Mouse (Mus musculus) retina, adult 2 months (tissue): ENCODE data around the gene Pced1b.

Experiments used
- DNase-seq: peaks from one replicate; pipeline ENCODE4 v3.0.0-alpha.2; 2012; ENCODE audit warnings: low read depth, low spot score

The Pced1b gene

DNA sequence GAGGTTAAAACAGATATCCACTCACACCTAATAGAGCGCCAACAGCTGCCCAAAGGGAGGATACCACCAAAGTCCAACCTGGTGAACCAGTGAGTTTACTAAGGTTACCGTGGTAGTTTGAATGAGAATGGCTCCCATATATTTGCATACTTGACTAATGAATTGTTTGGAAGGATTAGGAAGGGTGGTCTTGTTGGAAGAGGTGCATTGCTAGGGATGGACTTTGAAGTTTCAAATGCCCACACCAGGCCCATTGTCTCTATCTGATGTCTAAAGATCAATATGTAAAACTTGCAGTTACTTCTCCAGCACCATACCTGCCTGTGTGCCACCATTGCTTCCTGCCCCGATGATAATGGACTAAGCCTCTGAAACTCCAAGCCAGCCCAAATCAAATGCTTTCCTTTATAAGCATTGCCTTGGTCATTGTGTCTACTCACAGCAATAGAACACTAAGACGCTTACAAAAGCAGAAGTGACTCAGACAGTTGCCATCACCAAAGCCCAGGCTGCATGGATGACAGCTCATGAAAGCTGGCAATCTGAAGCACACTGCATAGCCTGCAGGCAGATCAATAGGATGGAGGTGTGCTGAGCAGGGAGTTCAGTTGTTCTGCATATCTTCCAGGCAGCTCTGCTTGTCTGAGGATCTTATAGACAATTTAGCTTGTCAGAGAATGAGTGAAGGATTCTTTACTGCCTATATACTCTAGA lies 149.8 kb downstream of the Pced1b start:
- DNase-seq, result no peak

DNA sequence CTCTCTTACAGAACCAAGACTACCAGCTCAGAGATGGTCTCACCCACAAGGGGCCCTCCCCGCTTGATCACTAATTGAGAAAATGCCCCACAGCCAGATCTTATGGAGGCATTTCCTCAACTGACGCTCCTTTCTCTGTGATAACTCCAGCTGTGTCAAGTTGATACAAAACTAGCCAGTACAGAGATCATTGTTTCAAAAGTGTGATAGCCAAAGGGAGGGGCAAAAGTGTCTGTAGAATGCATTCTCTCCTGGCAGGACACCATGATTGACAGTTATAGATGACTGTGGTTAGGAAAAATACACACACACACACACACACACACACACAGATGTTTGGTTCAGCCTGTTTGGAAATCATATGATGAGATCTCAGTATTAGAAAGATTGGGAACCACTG lies 150.9 kb downstream of the Pced1b start:
- no peak for DNase-seq

DNA sequence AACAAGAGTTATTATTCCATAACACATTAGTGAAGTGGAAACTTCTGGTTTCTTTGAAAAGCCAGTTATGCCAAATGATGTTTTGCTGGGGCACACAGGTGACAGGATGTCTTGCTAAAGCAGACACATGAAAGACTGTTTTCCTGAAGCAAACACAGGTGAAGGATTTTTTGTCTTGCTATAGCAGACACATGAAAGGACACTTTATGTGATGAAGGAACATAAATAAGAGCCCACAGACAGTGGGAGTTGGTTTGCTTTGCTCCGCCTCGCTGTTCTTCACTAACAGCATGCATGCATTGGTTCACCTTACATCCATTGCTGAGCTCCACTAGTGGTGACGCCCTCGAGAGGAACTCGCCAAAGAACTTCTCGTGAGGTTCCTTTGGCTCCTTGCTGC lies 154.0 kb downstream of the Pced1b start:
- no peak for DNase-seq

DNA sequence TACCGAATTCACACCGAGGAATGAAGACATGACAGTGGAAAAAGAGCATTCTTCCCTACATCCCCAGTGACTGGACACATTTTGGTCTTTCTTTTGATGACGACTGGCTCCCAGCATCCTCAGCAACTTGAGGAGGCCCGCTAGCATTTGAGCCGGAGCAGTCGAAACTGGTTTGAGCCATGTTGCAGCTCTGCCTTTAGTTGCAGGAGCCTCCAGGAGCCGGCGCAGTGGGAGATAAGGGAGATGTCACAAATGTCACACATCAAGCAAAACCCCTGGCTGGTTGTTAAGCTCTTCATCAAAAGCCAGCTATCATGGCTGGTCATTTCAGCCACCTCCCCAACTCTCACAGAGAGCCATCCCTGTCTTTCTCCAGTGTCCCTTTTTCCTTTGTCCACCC lies 157.6 kb downstream of the Pced1b start:
- DNase-seq, result no peak

DNA sequence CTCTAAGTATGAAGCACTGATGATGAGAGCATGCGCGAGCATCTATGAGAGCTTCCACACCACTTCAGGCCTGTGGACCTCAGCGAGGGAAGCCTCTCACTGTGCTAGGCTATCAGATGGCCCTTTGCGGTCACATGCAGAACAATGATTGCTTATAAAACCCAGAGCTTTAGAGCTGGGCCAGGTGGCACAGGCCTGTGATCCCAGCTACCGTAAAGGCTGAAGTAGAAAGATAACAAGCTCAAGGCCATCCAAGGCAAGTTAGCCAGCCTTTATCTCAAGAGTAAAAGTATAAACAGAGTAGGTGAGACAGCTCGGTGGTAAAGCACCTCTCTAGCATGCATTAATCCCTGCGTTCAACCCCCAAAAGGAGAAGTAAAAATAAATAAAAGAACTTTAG lies 158.1 kb downstream of the Pced1b start:
- no peak for DNase-seq

- DNase-seq, result no peak
These were observed 159.2 kb downstream of the Pced1b start for GRCm38 (mm10) chr15:97406105-97406504.

DNA sequence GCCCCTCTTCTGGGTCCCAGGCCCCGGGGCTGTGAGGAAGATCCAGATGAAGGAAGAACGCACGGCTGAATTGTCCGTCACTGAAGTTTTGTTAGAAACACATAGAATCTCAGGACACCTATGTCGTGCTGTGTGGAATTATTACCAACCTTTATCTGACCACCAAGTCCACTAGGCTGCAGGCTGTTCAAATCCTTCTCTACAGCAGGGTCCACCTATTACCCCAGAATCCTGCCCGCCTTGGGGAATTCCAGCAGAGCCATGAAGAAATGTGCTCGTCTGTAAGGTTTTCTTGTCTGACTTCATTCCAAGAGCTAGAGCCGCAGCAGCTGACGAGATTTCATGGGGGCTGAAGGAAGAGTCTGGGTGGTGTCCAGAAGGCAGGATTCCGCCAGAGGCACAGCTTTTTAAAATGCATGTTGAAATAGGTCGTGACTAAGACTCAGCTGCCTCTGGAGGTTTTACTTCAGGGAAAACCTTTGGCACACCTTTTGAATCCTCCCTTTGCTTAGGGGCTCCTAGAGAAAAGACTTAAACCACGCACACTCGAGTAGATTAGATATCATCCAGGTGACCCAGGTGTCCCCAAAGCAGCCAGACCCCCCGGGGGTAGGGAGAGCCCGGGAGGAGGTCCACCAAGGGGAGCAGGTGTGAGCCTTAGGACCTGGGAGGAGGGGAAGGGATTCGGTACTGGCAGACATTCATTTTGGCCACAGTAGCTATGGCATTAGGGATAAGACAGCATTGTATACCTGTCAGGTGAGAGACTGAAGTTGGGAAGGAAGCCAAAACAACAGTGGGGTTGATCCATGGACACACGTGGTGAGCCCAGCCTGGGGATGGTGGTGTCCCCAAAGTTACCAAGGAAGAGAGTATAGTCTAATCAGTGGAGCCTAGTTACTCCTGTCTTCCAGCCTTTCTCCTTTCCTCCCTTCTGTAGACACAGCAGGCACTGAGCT lies 160.9 kb downstream of the Pced1b start:
- DNase-seq, result no peak

DNA sequence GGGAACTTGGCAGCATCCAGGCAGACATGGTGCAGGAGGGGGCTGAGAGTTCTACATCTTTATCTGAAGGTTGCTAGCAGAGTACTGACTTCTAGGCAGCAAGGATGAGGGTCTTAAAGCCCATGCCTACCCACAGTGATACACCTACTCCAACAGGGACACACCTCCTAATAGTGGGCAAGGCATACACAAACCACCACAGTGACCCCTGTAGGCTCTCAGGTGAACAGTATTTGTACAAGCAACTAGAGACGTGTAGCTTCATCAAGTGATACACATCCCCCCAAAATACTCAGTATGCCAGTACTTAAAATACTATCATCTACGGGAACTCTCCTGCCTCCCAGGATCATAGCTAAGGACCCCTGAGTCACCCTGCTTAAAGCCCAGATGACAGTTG lies 164.2 kb downstream of the Pced1b start:
- DNase-seq, result no peak

DNA sequence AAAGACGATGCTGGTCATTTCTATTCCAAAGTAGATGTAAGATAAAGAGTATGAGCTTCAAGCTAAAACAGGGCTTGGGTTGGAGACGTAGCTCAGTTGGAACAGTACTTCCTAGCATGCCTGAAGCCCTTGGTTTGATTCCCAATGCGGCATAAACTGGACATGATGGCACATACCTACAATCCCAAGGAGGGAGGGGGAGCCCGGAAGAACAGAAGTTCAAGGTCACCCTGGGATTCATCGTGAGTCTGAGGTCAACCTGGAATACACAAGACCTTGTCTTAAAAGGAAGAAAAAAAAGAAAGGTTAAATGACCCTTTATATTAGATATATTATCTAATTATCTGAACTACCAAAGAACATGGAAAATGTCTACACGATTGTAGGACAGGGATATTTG lies 164.8 kb downstream of the Pced1b start:
- no peak for DNase-seq

DNA sequence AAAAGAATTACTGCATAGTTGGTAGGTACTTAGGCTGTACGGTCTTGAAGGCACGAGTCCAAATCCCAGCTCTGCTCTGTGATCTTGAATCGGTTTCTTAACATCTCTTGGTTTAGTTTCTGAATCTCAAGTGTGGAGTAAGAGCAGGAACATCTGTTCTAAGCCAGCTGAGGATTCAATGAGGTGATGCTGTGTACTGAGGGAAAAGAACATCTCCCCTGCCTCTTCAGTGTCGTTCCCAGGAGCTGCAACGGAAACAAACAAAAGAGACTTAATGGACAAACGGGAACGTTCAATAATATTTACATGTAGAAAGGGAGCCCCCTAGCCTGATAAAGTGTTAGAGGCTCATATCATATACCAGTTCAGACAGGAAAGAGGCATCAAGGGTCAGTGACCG lies 165.4 kb downstream of the Pced1b start:
- DNase-seq, result no peak

DNA sequence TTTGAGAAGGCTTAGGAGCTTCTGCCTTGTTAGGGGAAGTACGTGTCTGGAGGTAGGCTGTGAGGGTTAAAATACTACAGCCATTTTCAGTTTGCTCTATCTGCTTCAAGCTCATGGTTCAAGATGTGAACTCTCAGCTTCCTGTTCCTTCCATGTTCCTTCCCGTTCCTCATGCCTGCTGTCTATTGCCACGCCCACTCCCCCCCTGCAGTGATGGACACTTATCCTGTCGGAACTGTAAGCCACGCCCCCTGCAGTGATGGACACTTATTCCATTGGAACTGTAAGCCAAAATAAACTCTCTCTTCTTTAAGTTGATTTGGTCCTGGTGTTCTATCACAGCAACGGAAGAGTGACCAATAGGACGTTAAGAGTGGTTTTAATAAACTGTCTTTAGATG lies 166.0 kb downstream of the Pced1b start:
- DNase-seq, result no peak

- DNase-seq, result no peak
These were observed 168.0 kb downstream of the Pced1b start for GRCm38 (mm10) chr15:97414718-97415413.

- DNase-seq, result no peak
These were observed 168.6 kb downstream of the Pced1b start for GRCm38 (mm10) chr15:97415426-97415946.

DNA sequence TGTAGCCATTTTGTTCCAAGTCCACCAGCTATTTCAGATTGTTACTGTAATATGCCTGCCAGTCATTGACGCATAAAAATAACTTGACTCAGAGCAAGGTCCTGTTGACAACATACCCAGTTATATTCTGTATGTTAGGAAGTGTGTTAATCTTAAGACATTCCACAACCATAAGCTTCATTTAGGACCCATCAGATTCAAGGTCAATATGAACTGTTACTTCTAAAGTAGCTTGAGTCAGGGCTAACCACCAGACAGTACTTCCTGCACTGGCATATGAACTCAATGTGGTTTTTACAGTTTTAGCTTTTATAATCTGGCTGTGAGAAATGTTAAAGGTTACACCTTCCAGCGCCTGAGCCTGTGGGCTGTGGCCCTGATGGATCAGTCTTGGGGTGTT lies 173.4 kb downstream of the Pced1b start:
- no peak for DNase-seq

GRCm38 (mm10) chr15:97421533-97421932 lies 174.6 kb downstream of the Pced1b start:
- DNase-seq, result no peak

DNA sequence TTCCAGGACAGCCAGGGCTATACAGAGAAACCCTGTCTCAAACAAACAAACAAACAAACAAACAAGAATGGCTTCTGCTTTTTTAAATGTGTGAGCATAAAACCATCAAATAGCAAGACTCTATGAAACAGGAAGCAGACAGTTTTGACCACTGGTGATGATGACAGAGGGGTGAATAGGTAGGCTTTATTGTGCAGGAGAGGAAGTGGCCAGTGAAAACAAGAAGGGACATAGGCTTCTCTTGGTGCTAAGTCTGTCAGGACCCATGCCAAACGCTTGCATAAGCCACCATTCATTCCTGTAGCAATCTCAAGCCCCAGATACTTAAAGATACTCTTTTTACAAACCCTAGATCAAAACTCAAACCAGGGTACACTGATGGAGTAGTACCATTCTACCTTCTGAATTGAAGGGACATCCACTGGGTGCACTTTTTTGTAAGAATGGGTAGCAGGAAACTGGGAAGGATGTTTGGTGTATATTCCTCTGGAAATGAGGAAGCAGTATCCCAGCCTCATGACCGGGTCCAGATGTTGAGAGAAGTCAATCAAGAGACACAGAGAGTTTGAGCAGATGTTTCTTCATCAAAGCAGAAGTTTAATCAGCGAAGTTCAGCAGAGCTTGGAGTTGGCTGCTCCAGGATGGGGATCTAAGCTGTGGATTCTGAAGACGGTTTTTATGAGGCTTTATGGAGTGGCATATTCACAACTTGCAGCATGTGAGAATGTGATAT lies 175.5 kb downstream of the Pced1b start:
- no peak for DNase-seq

GRCm38 (mm10) chr15:97424375-97424774 lies 177.5 kb downstream of the Pced1b start:
- DNase-seq, result no peak

DNA sequence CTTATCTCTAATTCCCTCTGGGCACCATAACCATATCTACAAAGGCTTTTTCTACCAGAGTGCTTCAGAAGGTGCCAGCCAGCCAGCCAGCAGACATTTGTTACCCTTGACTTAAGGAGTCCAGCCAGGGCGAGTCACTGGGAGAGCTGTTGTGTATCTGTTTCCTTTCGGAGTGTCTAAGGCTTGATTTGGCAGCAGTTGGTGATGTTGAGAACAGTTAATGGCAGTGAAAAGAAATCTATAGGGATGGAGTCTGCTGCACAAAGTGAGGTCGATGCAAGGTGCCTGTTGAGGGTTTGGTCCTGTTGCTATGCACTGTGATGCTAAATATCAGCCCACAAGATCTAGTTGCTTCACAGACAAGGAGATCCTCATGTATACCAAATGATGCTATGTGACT lies 178.1 kb downstream of the Pced1b start:
- no peak for DNase-seq

DNA sequence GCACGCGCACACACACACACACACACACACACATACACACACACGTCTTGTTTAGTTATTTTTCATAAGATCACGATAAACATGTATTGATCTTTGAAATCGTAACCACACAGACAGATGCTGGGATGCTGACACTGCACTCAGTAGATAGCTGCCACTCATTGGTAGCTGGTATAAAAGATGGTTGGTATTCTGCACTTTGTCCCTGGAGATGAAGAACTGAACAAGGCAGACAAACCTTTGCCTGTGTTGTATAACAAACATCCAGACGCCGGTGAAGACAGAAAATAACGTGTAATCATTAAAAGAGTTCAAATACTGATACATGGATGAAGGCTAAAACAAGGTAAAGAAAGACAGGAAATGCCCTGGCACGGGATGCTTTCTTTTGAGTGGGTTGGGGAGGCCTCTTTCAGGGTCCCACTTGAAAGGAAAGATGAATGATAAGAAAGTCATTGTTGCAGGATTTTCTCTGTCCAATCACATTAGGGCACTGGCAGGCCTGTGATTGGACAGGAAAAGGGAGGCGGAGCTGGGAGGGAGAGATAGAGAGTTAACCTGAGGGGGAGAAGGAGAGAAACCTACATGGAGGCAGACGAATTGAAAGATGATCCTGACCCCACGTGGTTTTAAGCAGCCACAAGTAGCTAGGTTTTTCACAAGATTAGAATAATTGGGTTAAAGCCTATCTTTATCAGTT lies 182.4 kb downstream of the Pced1b start:
- DNase-seq, result no peak

DNA sequence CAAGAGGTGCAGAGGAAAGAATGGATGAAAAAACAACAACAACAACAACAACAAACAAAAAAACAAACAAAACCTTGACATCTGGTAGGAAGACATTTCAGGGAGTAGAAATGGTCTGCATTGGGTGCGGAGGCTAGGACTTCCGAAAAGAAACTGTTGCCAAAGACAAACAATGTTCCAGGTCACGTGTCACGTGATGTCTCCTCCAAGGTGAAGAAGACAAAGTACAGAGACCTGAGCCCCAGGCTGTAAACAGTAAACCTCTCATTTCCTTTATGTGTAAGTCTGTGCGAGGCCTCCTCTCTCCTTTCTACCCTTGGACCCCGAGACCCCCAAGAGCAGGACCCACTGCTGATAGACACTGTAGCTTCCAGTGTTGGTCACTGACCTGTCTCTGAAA lies 184.6 kb downstream of the Pced1b start:
- DNase-seq, result no peak

DNA sequence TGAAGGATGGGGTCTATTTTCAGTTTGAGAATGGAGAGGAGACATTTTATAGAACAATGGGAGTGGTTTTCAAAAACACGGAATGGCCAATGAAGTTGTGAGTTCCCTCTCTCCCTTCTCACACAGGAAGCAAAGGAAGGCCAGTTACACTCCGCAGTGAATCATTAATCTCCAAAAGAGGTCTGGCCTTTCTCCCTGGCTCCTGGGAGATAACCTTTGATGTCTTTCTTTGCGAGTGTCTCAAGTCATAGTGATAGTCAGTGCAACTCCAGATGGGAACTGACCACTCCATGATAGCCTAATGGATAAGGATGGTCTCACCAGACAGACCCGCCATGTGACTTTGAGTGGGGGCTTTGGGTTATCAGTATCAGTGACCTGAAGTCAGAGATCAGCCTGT lies 185.3 kb downstream of the Pced1b start:
- DNase-seq, result no peak
